Mouse (Mus musculus) limb, embryonic 14.5 days (tissue): ENCODE data around the gene Rps5. TPM values are rescaled to one million over a fixed set of nuclear protein-coding genes. Genes with fewer than 3 reads are reported as not detected.
A peak's percentile ranks its signal among the peaks of the same experiment; 100 is the strongest.

ENCODE experiments used
- ATAC-seq: fragments of 200-750 bp; cut with Nextera tagmentation; 2 replicates; pipeline ENCODE4 v1.8.0; 2017; ENCODE audit warnings: low read depth, moderate number of reproducible peaks, moderate TSS enrichment; ENCODE audit not compliant: low FRiP score
- DNase-seq: peaks from one replicate; pipeline ENCODE4 v3.0.0-alpha.2; 2015; ENCODE audit warnings: low spot score
- H3K27ac ChIP-seq: fragments of 300-500 bp; sonication (generic); replicated peaks from 2 replicates; pipeline ENCODE4 v1.5.1; 2014; ENCODE audit warnings: low read depth, mild to moderate bottlenecking, low read length, moderate library complexity, mixed read lengths
- H3K27me3 ChIP-seq: fragments of 300-500 bp; sonication (generic); 2 replicates; pipeline ENCODE4 v1.6.1; 2014; ENCODE audit warnings: low read length, mixed read lengths; ENCODE audit not compliant: control insufficient read depth, insufficient read depth
- H3K36me3 ChIP-seq: fragments of 300-500 bp; sonication (generic); 2 replicates; pipeline ENCODE4 v1.6.1; 2014; ENCODE audit warnings: mild to moderate bottlenecking, low read length, moderate library complexity, mixed read lengths; ENCODE audit not compliant: control insufficient read depth, insufficient read depth
- H3K4me1 ChIP-seq: fragments of 300-500 bp; sonication (generic); 2 replicates; pipeline ENCODE4 v1.6.1; 2014; ENCODE audit warnings: antibody characterized with exemption, low read length, mixed read lengths; ENCODE audit not compliant: control insufficient read depth, insufficient read depth
- H3K4me2 ChIP-seq: fragments of 300-500 bp; sonication (generic); replicated peaks from 2 replicates; pipeline ENCODE4 v1.6.1; 2014; ENCODE audit warnings: low read depth, mild to moderate bottlenecking, low read length, moderate library complexity; ENCODE audit not compliant: severe bottlenecking
- H3K4me3 ChIP-seq: fragments of 300-500 bp; sonication (generic); replicated peaks from 2 replicates; pipeline ENCODE4 v1.5.1; 2014; ENCODE audit warnings: low read length
- H3K9ac ChIP-seq: fragments of 300-500 bp; sonication (generic); 2 replicates; pipeline ENCODE4 v1.6.1; 2014; ENCODE audit warnings: mild to moderate bottlenecking, low read depth, low read length, moderate library complexity; ENCODE audit not compliant: severe bottlenecking
- H3K9me3 ChIP-seq: fragments of 300-500 bp; sonication (generic); 2 replicates; pipeline ENCODE4 v1.6.1; 2016; ENCODE audit warnings: low read length; ENCODE audit not compliant: control insufficient read depth
- POLR2A ChIP-seq: fragments of 200-500 bp; IDR thresholded peaks from 2 replicates; pipeline ENCODE4 v1.8.0; 2012; ENCODE audit warnings: inconsistent platforms, mild to moderate bottlenecking, moderate library complexity, borderline replicate concordance; ENCODE audit not compliant: insufficient read depth, insufficient read length; ENCODE audit errors: extremely low read depth
- WGBS: fragments of 180-500 bp; shearing (Covaris S2); extraction: QIAGEN DNeasy Blood & Tissue Kit; methylation state at CpG from one replicate; pipeline ENCODE4 v1.1.7; 2014; 5-methylcytosine and 5-hydroxymethylcytosine counted together
- polyA plus RNA-seq, 2 experiments: library from polyadenylated mRNA; depleted of rRNA in 1 of 2; stranded (reverse) in 1 of 2; unstranded in 1 of 2; fragments of >200 nt; fragmentation: Nextera tagmentation in 1 of 2; extraction: Ambion mirVana in 1 of 2; gene quantifications; 2 replicates each; pipeline versions ENCODE4 v1.2.1 to v1.2.3; 2012 to 2014

Gene Rps5
- polyA plus RNA-seq, 2 experiments, result 1,509 to 3,045 TPM

GRCm38 (mm10) chr7:12940599-12940998 lies 18.5 kb downstream of the Rps5 start:
- H3K27ac ChIP-seq, result no peak overlapping the region
- no peaks in the 10 kb centered on the region for H3K4me1 ChIP-seq
- ATAC-seq, result no peak
- no peaks in the 10 kb centered on the region for H3K9me3 ChIP-seq
- no peak overlapping the region for H3K4me2 ChIP-seq
- H3K9ac ChIP-seq, result no peak overlapping the region
- no peaks in the 10 kb centered on the region for H3K27me3 ChIP-seq
- no peak overlapping the region for H3K4me3 ChIP-seq
- no peak for DNase-seq
- WGBS, result 72% methylated on average over 4 of the region's 4 CpGs
- TF ChIP-seq POLR2A, result no peak
- no peaks in the 10 kb centered on the region for H3K36me3 ChIP-seq

GRCm38 (mm10) chr7:12943488-12943887 lies 21.4 kb downstream of the Rps5 start:
- Histone ChIP-seq H3K4me1 (no peaks in the 10 kb centered on the region), H3K27ac (no peak overlapping the region), H3K4me3 (no peak overlapping the region), H3K9ac (no peak overlapping the region), H3K4me2 (no peak overlapping the region), H3K27me3 (no peaks in the 10 kb centered on the region), H3K9me3 (no peaks in the 10 kb centered on the region), H3K36me3 (no peaks in the 10 kb centered on the region)
- no peak for DNase-seq
- ATAC-seq, result no peak
- no peak for TF ChIP-seq POLR2A

- H3K4me1 ChIP-seq, result peaks cover 9% of the 10 kb centered on the region
- peak overlapping the region; percentile 45 for H3K4me3 ChIP-seq
- peak; percentile 69; the same call in 1 of the 2 replicates for TF ChIP-seq POLR2A
- H3K4me2 ChIP-seq, result peak overlapping the region; percentile 69
- H3K36me3 ChIP-seq, result no peaks in the 10 kb centered on the region
- H3K27me3 ChIP-seq, result no peaks in the 10 kb centered on the region
- peak; percentile 99 for DNase-seq
- peak overlapping the region; percentile 83 for H3K27ac ChIP-seq
- 9% methylated on average over 35 of the region's 35 CpGs for WGBS
- ATAC-seq, result peak; percentile 98
- no peaks in the 10 kb centered on the region for H3K9me3 ChIP-seq
- peak overlapping the region; percentile 55 for H3K9ac ChIP-seq
These were observed 27.2 kb downstream of the Rps5 start for GRCm38 (mm10) chr7:12949032-12949871.

GRCm38 (mm10) chr7:12949872-12950229 lies 27.8 kb downstream of the Rps5 start:
- Histone ChIP-seq H3K4me3 (peak overlapping the region; percentile 45), H3K27ac (peak overlapping the region; percentile 75), H3K36me3 (no peaks in the 10 kb centered on the region), H3K9ac (peak overlapping the region; percentile 40), H3K9me3 (no peaks in the 10 kb centered on the region), H3K4me1 (peaks cover 9% of the 10 kb centered on the region), H3K4me2 (peak overlapping the region; percentile 69), H3K27me3 (no peaks in the 10 kb centered on the region)
- 4% methylated on average over 16 of the region's 16 CpGs for WGBS
- TF ChIP-seq POLR2A, result no peak
- DNase-seq, result no peak
- ATAC-seq, result no peak; the same call in 1 of the 2 replicates

GRCm38 (mm10) chr7:12954896-12955295 lies 32.8 kb downstream of the Rps5 start:
- WGBS, result 46% methylated on average over 3 of the region's 3 CpGs
- no peak for ATAC-seq

More at GRCm38 (mm10) chr7:12954896-12955295, 32.8 kb downstream of the Rps5 start:
- Histone ChIP-seq H3K4me1 (peaks cover 5% of the 10 kb centered on the region), H3K4me3 (no peak overlapping the region), H3K9me3 (no peaks in the 10 kb centered on the region), H3K9ac (no peak overlapping the region), H3K36me3 (no peaks in the 10 kb centered on the region), H3K27ac (no peak overlapping the region), H3K27me3 (no peaks in the 10 kb centered on the region), H3K4me2 (no peak overlapping the region)
- no peak for DNase-seq
- TF ChIP-seq POLR2A, result no peak
